Mouse (Mus musculus) cerebellum, adult 2 months (tissue): ENCODE data around the gene Fap. TPM values are rescaled to one million over a fixed set of nuclear protein-coding genes. Genes with fewer than 3 reads are reported as not detected.

Experiments
- DNase-seq, 2 experiments: peaks; one replicate each; pipeline ENCODE4 v3.0.0; 2021
- H3K27ac ChIP-seq: fragments of 200-500 bp; 2 replicates; pipeline ENCODE4 v1.5.1; 2012; ENCODE audit warnings: low read length, control low read depth, inconsistent platforms; ENCODE audit not compliant: insufficient read depth
- H3K27me3 ChIP-seq: fragments of 200-500 bp; 2 replicates; pipeline ENCODE4 v1.6.1; 2012; ENCODE audit warnings: inconsistent platforms, mild to moderate bottlenecking, low read length, moderate library complexity; ENCODE audit not compliant: control insufficient read depth, insufficient read depth
- H3K4me1 ChIP-seq: fragments of 200-500 bp; 2 replicates; pipeline ENCODE4 v1.6.1; 2011; ENCODE audit warnings: low read length; ENCODE audit not compliant: control insufficient read depth, insufficient read depth
- H3K4me3 ChIP-seq: fragments of 200-500 bp; replicated peaks from 2 replicates; pipeline ENCODE3; 2011; ENCODE audit warnings: mild to moderate bottlenecking, low read depth, low read length, control low read depth; ENCODE audit not compliant: insufficient read depth
- CTCF ChIP-seq: fragments of 200-500 bp; IDR thresholded peaks from 2 replicates; pipeline ENCODE4 v1.5.1; 2011; ENCODE audit warnings: low read depth, mild to moderate bottlenecking, control low read depth, low read length, moderate library complexity, borderline replicate concordance; ENCODE audit not compliant: insufficient read depth
- POLR2A ChIP-seq: fragments of 200-500 bp; IDR thresholded peaks from 2 replicates; pipeline ENCODE4 v1.6.1; 2011; ENCODE audit warnings: low read length, control low read depth, borderline replicate concordance; ENCODE audit not compliant: insufficient read depth
- WGBS: fragments of 180-500 bp; shearing (Covaris S2); methylation state at CpG from one replicate; pipeline ENCODE4 v1.1.7; 2018; 5-methylcytosine and 5-hydroxymethylcytosine counted together
- polyA plus RNA-seq: library from polyadenylated mRNA; depleted of rRNA; stranded (reverse); fragments of >200 nt; gene quantifications from 2 replicates; pipeline ENCODE4 v1.2.3, GENCODE M21; 2012

The Fap gene
- polyA plus RNA-seq, 1 experiment: 0.75 TPM

- Histone ChIP-seq H3K4me1 (no peaks in the 10 kb centered on the region), H3K27me3 (no peaks in the 10 kb centered on the region), H3K27ac (no peak overlapping the region), H3K4me3 (no peak overlapping the region)
- whole genome bisulfite sequencing: 85% methylated on average over 4 of the region's 4 CpGs
- DNase-seq: no peak
- TF ChIP-seq CTCF (no peak), POLR2A (no peak)
These were observed 75.8 kb downstream of the Fap start for GRCm38 (mm10) chr2:62498086-62498485.

GRCm38 (mm10) chr2:62497333-62498002 lies 76.4 kb downstream of the Fap start:
- no peak overlapping the region for H3K27ac ChIP-seq
- TF ChIP-seq POLR2A (no peak), CTCF (no peak)
- no peaks in the 10 kb centered on the region for H3K27me3 ChIP-seq
- H3K4me1 ChIP-seq: no peaks in the 10 kb centered on the region
- 52% methylated on average over 5 of the region's 5 CpGs for WGBS
- DNase-seq: no peak
- no peak overlapping the region for H3K4me3 ChIP-seq

- TF ChIP-seq CTCF (no peak), POLR2A (no peak)
- 44% methylated on average over 4 of the region's 4 CpGs for WGBS
- Histone ChIP-seq H3K4me1 (no peaks in the 10 kb centered on the region), H3K27me3 (no peaks in the 10 kb centered on the region), H3K27ac (no peak overlapping the region), H3K4me3 (no peak overlapping the region)
- DNase-seq: no peak
These were observed 78.5 kb downstream of the Fap start for GRCm38 (mm10) chr2:62495407-62495806.

- Histone ChIP-seq H3K27ac (no peak overlapping the region), H3K4me1 (no peaks in the 10 kb centered on the region), H3K27me3 (no peaks in the 10 kb centered on the region), H3K4me3 (no peak overlapping the region)
- DNase-seq: no peak
- TF ChIP-seq CTCF (no peak), POLR2A (no peak)
- 75% methylated on average over 6 of the region's 6 CpGs for WGBS
These were observed 84.0 kb downstream of the Fap start for GRCm38 (mm10) chr2:62489832-62490231.

- WGBS: 58% methylated on average over 3 of the region's 3 CpGs
- Histone ChIP-seq H3K27me3 (no peaks in the 10 kb centered on the region), H3K27ac (no peak overlapping the region), H3K4me3 (no peak overlapping the region), H3K4me1 (no peaks in the 10 kb centered on the region)
- TF ChIP-seq POLR2A (no peak), CTCF (no peak)
- DNase-seq: no peak
These were observed 89.0 kb downstream of the Fap start for GRCm38 (mm10) chr2:62484906-62485305.

- H3K4me3 ChIP-seq: no peak within 1 kb of the TSS
- no peaks in the 10 kb centered on the region for H3K27me3 ChIP-seq
- H3K27ac ChIP-seq: no peak within 1 kb of the TSS
- DNase-seq: no peak
- 87% methylated on average over 9 of the region's 9 CpGs for WGBS
- TF ChIP-seq POLR2A (no peak), CTCF (no peak)
- no peaks in the 10 kb centered on the region for H3K4me1 ChIP-seq
These were observed 90.3 kb downstream of the Fap start, which contains the start of gene Gcg for GRCm38 (mm10) chr2:62483550-62483949. TSS of gene Gcg (minus strand) at chr2:62483650.

GRCm38 (mm10) chr2:62480285-62481198 lies 93.3 kb downstream of the Fap start:
- Histone ChIP-seq H3K4me3 (no peak overlapping the region), H3K27ac (no peak overlapping the region), H3K4me1 (no peaks in the 10 kb centered on the region), H3K27me3 (no peaks in the 10 kb centered on the region)
- 79% methylated on average over 9 of the region's 9 CpGs for WGBS
- no peak for DNase-seq
- TF ChIP-seq CTCF: no peak
- no peak for TF ChIP-seq POLR2A
